Mouse (Mus musculus) testis, adult 2 months (tissue): ENCODE measurements around the gene Ppp1r26.

Experiments
- CTCF ChIP-seq: fragments of 200-500 bp; IDR thresholded peaks from 2 replicates; pipeline ENCODE4 v1.5.1; 2012; ENCODE audit warnings: low read depth, mild to moderate bottlenecking, inconsistent platforms, low read length, moderate library complexity; ENCODE audit not compliant: control insufficient read depth, insufficient read depth, insufficient replicate concordance
- POLR2A ChIP-seq: fragments of 200-500 bp; IDR thresholded peaks from 2 replicates; pipeline ENCODE4 v1.6.1; 2012; ENCODE audit warnings: low read depth, mild to moderate bottlenecking, inconsistent platforms, low read length, moderate library complexity; ENCODE audit not compliant: control insufficient read depth

DNA sequence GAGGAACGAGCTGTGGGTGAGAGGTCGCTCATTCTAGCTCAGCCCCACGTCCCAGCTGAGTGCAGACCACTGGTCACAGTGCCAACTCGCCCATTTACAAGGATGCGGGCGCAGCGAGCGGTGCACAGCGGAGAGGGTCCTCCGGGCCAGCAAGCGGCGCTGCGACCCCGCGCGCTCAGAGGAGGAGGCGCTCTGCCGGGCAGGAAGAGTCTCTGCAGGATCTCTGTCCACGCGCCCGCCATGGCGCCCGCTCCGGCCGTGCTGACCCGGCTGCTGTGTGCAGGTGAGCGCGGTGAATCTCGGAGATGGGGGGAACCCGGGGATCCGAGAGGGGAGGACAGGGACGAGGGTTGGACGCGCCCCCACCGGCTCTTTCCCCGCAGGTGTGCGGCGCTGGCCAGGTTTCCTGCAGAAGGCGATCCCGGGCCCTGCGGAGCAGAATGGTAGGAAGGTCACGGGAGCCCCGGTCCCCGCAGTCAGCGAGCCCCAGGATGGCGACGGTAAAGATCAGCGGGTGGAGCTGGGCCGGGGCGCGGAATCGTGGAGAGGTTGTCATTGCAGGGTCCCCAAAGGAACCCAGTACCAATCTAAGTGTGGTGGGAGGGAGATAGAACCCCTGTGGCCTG, 21.4 kb downstream of the Ppp1r26 start, which contains the start of gene Mrps2:
- TF ChIP-seq CTCF (peak; percentile 82; the same call in 1 of the 2 replicates), POLR2A (peak; percentile 88)
